Mouse (Mus musculus): Measurements from ENCODE around the gene Bend3. TPM values are rescaled to one million over a fixed set of nuclear protein-coding genes. Genes with fewer than 3 reads are reported as not detected.
"Not testable (repeated sequence)": the region's sequence is repeated elsewhere in the genome, so short reads cannot be mapped to it uniquely, and the experiment has no call there.

Bend3 gene
- polyA plus RNA-seq, 1 experiment from 2014 or later = 2.3 TPM

DNA sequence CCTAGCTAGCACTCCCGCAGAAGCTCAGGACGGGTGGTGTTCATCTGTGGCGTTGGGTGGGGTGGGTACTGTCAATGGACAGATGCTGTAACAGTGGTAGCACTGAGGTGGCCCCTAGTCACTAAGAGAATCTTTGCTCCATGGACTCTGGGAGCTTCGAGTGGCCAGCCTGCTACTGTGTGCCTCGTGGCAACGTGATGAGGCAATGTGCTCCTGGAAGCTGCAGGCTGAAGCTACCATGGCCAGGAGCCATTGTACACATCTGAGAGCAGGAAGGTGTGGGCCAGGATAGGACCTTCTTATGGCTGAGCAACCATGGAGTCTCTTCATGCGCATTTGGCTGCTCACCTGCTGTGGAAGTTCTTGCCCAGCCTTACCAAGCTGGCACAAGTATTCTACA is 30.6 kb downstream of the Bend3 start:
- WGBS = 91% methylated on average over 7 of the region's 7 CpGs
- H3K4me1 ChIP-seq (replicated peaks; ENCODE audit: control insufficient read depth, insufficient read depth, low read length) = no peaks in the 10 kb centered on the region
- H3K27ac ChIP-seq (ENCODE audit: low read length) = no peak overlapping the region
- peaks cover 34% of the 10 kb centered on the region for H3K36me3 ChIP-seq (ENCODE audit: control insufficient read depth, insufficient read depth, low read length)
- no peak overlapping the region for H3K4me2 ChIP-seq (ENCODE audit: low read depth, low read length)
- H3K4me3 ChIP-seq (ENCODE audit: low read length) = no peak overlapping the region
- ATAC-seq (ENCODE audit: low read depth) = no peak
- no peaks in the 10 kb centered on the region for H3K9me3 ChIP-seq (ENCODE audit: control insufficient read depth, low read length)
- H3K27me3 ChIP-seq (ENCODE audit: control insufficient read depth, insufficient read depth, low read depth, low read length) = no peaks in the 10 kb centered on the region
- no peak overlapping the region for H3K9ac ChIP-seq (ENCODE audit: low read length)

GRCm38 (mm10) chr10:43512976-43513375 is 34.3 kb downstream of the Bend3 start:
- WGBS = 85% methylated on average over 10 of the region's 10 CpGs
- H3K36me3 ChIP-seq (ENCODE audit: control insufficient read depth, insufficient read depth, low read length) = peaks cover 32% of the 10 kb centered on the region

GRCm38 (mm10) chr10:43516992-43517660 is 38.5 kb downstream of the Bend3 start:
- Histone ChIP-seq H3K36me3 (ENCODE audit: control insufficient read depth, insufficient read depth, low read length) (0 out of 2 replicates have a peak, but pooled peaks cover 10% of the 10 kb centered on the region), H3K9me3 (ENCODE audit: control insufficient read depth, low read length) (no peaks in the 10 kb centered on the region), H3K4me3 (ENCODE audit: low read length) (no peak overlapping the region), H3K9ac (ENCODE audit: low read length) (no peak overlapping the region), H3K4me2 (ENCODE audit: low read depth, low read length) (no peak overlapping the region), H3K27me3 (ENCODE audit: control insufficient read depth, insufficient read depth, low read depth, low read length) (no peaks in the 10 kb centered on the region), H3K27ac (ENCODE audit: low read length) (peak overlapping the region; percentile 30), H3K4me1 (replicated peaks; ENCODE audit: control insufficient read depth, insufficient read depth, low read length) (0 out of 2 replicates have a peak, but pooled peaks cover 13% of the 10 kb centered on the region)
- ATAC-seq (ENCODE audit: low read depth) = no peak
- 63% methylated on average over 6 of the region's 6 CpGs for WGBS

More at GRCm38 (mm10) chr10:43512976-43513375, 34.3 kb downstream of the Bend3 start:
- H3K27ac ChIP-seq (ENCODE audit: low read length) = no peak overlapping the region
- 0 out of 2 replicates have a peak, but pooled peaks cover 7% of the 10 kb centered on the region for H3K4me1 ChIP-seq (replicated peaks; ENCODE audit: control insufficient read depth, insufficient read depth, low read length)
- H3K9me3 ChIP-seq (ENCODE audit: control insufficient read depth, low read length) = no peaks in the 10 kb centered on the region
- H3K9ac ChIP-seq (ENCODE audit: low read length) = no peak overlapping the region
- H3K27me3 ChIP-seq (ENCODE audit: control insufficient read depth, insufficient read depth, low read depth, low read length) = no peaks in the 10 kb centered on the region
- H3K4me3 ChIP-seq (ENCODE audit: low read length) = no peak overlapping the region
- no peak for ATAC-seq (ENCODE audit: low read depth)
- H3K4me2 ChIP-seq (ENCODE audit: low read depth, low read length) = no peak overlapping the region

DNA sequence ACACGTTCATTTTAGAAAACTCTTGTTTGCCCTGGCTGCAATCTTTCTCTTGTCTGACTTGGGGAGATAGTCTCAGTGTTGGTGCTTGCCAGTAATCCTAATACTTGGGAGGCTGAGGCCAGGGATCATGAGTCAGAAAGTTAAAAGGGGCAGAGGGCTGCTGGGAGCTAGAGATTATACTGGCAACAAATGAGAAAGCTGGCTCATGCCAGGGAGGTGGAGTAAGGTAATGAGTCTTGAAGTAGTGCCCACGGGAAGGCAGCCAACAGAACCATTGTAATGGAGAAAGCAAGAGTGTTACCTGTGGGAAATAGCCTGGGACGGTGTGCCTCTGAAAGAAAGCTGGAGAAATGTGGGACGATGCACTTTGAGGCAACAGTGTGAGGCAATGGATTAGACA is 39.2 kb downstream of the Bend3 start:
- no peaks in the 10 kb centered on the region for H3K9me3 ChIP-seq (ENCODE audit: control insufficient read depth, low read length)
- H3K4me1 ChIP-seq (replicated peaks; ENCODE audit: control insufficient read depth, insufficient read depth, low read length) = 0 out of 2 replicates have a peak, but pooled peaks cover 13% of the 10 kb centered on the region
- peak; percentile 62 for ATAC-seq (ENCODE audit: low read depth)
- H3K36me3 ChIP-seq (ENCODE audit: control insufficient read depth, insufficient read depth, low read length) = 0 out of 2 replicates have a peak, but pooled peaks cover 8% of the 10 kb centered on the region
- no peak overlapping the region for H3K4me3 ChIP-seq (ENCODE audit: low read length)
- 31% methylated on average over 4 of the region's 4 CpGs for WGBS
- H3K27me3 ChIP-seq (ENCODE audit: control insufficient read depth, insufficient read depth, low read depth, low read length) = no peaks in the 10 kb centered on the region
- H3K9ac ChIP-seq (ENCODE audit: low read length) = no peak overlapping the region
- H3K4me2 ChIP-seq (ENCODE audit: low read depth, low read length) = peak overlapping the region; percentile 33; the same call in 1 of the 2 replicates
- H3K27ac ChIP-seq (ENCODE audit: low read length) = peak overlapping the region; percentile 30

- H3K36me3 ChIP-seq (ENCODE audit: control insufficient read depth, insufficient read depth, low read length) = 0 out of 2 replicates have a peak, but pooled peaks cover 4% of the 10 kb centered on the region
- WGBS = 31% methylated on average over 13 of the region's 13 CpGs
- peak overlapping the region; percentile 39; the same call in 1 of the 2 replicates for H3K27ac ChIP-seq (ENCODE audit: low read length)
- H3K4me1 ChIP-seq (replicated peaks; ENCODE audit: control insufficient read depth, insufficient read depth, low read length) = 0 out of 2 replicates have a peak, but pooled peaks cover 13% of the 10 kb centered on the region
- ATAC-seq (ENCODE audit: low read depth) = peak; percentile 87
- no peaks in the 10 kb centered on the region for H3K27me3 ChIP-seq (ENCODE audit: control insufficient read depth, insufficient read depth, low read depth, low read length)
- no peaks in the 10 kb centered on the region for H3K9me3 ChIP-seq (ENCODE audit: control insufficient read depth, low read length)
- H3K4me3 ChIP-seq (ENCODE audit: low read length) = peak overlapping the region; percentile 15; the same call in 1 of the 2 replicates
- H3K9ac ChIP-seq (ENCODE audit: low read length) = no peak overlapping the region
- H3K4me2 ChIP-seq (ENCODE audit: low read depth, low read length) = peak overlapping the region; percentile 33
Observed at GRCm38 (mm10) chr10:43518368-43518767, 39.7 kb downstream of the Bend3 start.

DNA sequence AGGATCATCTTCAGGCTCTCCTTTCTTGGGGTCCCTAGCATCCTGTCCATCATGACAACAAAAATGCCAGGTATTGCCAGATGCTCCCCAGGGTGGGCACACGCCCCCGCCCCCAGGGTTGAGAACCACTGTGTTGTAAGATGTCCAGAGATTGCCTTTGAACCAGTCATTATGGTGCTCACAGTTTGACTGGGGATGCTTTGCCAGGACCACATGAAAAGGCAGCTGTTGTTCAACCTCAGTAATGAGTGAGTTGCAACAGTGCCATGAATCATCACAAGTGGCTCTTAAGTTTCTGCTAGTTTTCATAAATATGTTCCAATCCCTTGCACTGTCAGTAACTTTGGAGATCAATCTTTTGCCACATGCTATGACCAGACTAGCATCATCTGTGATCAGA is 41.3 kb downstream of the Bend3 start:
- Histone ChIP-seq H3K9me3 (ENCODE audit: control insufficient read depth, low read length) (no peaks in the 10 kb centered on the region), H3K4me3 (ENCODE audit: low read length) (no peak overlapping the region), H3K9ac (ENCODE audit: low read length) (no peak overlapping the region), H3K27ac (ENCODE audit: low read length) (no peak overlapping the region), H3K36me3 (ENCODE audit: control insufficient read depth, insufficient read depth, low read length) (no peaks in the 10 kb centered on the region), H3K4me1 (replicated peaks; ENCODE audit: control insufficient read depth, insufficient read depth, low read length) (0 out of 2 replicates have a peak, but pooled peaks cover 13% of the 10 kb centered on the region), H3K27me3 (ENCODE audit: control insufficient read depth, insufficient read depth, low read depth, low read length) (no peaks in the 10 kb centered on the region), H3K4me2 (ENCODE audit: low read depth, low read length) (no peak overlapping the region)
- no peak for ATAC-seq (ENCODE audit: low read depth)
- 93% methylated on average over 2 of the region's 2 CpGs for WGBS

DNA sequence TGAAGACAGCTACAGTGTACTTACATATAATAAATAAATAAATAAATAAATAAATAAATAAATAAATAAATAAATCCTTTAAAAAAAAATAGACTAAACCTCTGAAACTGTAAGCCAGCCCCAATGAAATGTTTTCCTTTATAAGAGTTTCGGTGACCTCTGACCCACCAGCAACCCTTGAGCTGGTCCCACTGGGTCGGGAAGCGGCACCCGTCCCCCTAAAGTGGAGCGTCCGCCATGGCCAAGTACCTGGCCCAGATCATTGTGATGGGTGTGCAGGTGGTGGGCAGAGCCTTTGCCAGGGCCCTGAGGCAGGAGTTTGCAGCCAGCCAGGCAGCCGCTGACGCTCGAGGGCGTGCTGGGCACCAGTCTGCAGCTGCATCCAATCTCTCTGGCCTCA is 45.3 kb downstream of the Bend3 start, which contains the start of gene Gm9803:
Gm9803 (plus strand) TSS at position 154 of the 400 bp plus-strand sequence.
- ATAC-seq (ENCODE audit: low read depth); H3K9me3 ChIP-seq (ENCODE audit: control insufficient read depth, low read length); H3K4me1 ChIP-seq (replicated peaks; ENCODE audit: control insufficient read depth, insufficient read depth, low read length); H3K9ac ChIP-seq (ENCODE audit: low read length); H3K4me3 ChIP-seq (ENCODE audit: low read length); H3K4me2 ChIP-seq (ENCODE audit: low read depth, low read length); H3K27me3 ChIP-seq (ENCODE audit: control insufficient read depth, insufficient read depth, low read depth, low read length); H3K27ac ChIP-seq (ENCODE audit: low read length): not testable (repeated sequence)
- peaks cover 12% of the 10 kb centered on the region for H3K36me3 ChIP-seq (ENCODE audit: control insufficient read depth, insufficient read depth, low read length)
- 99% methylated on average over 10 of the region's 10 CpGs for WGBS

DNA sequence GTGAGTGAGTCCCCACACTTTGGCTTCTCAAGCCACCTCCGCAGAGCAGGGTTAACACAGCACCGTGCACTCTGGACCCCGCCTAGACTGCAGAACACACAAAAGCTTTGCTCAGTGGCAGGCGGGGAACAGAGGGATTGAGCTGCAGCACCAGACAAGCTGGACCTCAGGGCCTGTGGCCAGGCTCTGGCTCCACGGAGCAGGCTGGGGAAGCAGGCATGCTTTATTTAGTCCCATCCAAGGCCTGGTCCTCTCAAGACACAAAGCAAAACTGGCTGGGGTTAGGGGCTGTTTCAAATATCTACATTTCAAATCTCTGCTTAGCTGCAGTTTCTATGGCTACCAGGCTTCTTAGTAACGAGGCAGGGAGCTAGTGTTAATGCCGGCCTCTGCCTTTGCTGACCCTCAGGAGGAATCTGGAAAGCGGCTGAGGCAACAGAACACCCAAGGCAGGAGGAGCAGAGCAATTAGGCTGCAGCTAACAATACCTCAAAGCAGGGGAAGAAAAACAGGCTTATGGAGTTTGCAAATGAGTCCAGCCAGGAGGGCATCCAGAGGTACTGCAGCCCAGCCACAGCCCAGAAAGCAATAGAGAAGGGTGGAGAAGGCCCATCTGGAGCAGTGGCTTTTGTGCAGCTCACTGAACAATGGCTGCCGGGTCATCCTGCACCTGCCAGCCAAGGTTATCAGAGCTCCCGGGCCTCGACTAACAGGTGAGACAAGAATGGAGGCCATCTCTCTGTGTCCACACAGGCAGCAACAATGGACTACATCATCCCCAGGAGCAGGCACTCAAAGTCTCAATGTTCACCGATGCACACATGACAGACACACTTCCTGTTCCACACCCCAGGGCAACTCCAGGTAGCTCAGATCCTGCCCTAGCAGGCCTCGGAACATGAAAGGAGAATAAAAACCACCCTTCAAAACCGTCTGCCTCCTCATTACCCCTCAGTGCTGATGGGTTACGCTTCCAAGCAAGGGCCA is 48.9 kb downstream of the Bend3 start:
- ATAC-seq (ENCODE audit: low read depth) = peak; percentile 9; the same call in 1 of the 2 replicates
- 46% methylated on average over 15 of the region's 15 CpGs for WGBS

GRCm38 (mm10) chr10:43534382-43534781 is 55.8 kb downstream of the Bend3 start:
- no peak for ATAC-seq (ENCODE audit: low read depth)
- Histone ChIP-seq H3K27ac (ENCODE audit: low read length) (no peak overlapping the region), H3K9me3 (ENCODE audit: control insufficient read depth, low read length) (no peaks in the 10 kb centered on the region), H3K27me3 (ENCODE audit: control insufficient read depth, insufficient read depth, low read depth, low read length) (no peaks in the 10 kb centered on the region), H3K9ac (ENCODE audit: low read length) (no peak overlapping the region; the same call in 1 of the 2 replicates), H3K4me2 (ENCODE audit: low read depth, low read length) (no peak overlapping the region), H3K4me1 (replicated peaks; ENCODE audit: control insufficient read depth, insufficient read depth, low read length) (peaks cover 4% of the 10 kb centered on the region), H3K4me3 (ENCODE audit: low read length) (no peak overlapping the region), H3K36me3 (ENCODE audit: control insufficient read depth, insufficient read depth, low read length) (peaks cover 11% of the 10 kb centered on the region)
- WGBS = 55% methylated on average over 1 of the region's 1 CpGs

More for the DNA sequence above, 48.9 kb downstream of the Bend3 start:
- Histone ChIP-seq H3K4me1 (replicated peaks; ENCODE audit: control insufficient read depth, insufficient read depth, low read length) (no peaks in the 10 kb centered on the region), H3K9me3 (ENCODE audit: control insufficient read depth, low read length) (no peaks in the 10 kb centered on the region), H3K27me3 (ENCODE audit: control insufficient read depth, insufficient read depth, low read depth, low read length) (no peaks in the 10 kb centered on the region), H3K4me2 (ENCODE audit: low read depth, low read length) (no peak overlapping the region), H3K27ac (ENCODE audit: low read length) (no peak overlapping the region), H3K4me3 (ENCODE audit: low read length) (no peak overlapping the region), H3K36me3 (ENCODE audit: control insufficient read depth, insufficient read depth, low read length) (peaks cover 25% of the 10 kb centered on the region), H3K9ac (ENCODE audit: low read length) (no peak overlapping the region)

Measured in lung, embryonic 16.5 days (tissue).